Mouse (Mus musculus): ENCODE data around the gene Tyrp1.

DNA sequence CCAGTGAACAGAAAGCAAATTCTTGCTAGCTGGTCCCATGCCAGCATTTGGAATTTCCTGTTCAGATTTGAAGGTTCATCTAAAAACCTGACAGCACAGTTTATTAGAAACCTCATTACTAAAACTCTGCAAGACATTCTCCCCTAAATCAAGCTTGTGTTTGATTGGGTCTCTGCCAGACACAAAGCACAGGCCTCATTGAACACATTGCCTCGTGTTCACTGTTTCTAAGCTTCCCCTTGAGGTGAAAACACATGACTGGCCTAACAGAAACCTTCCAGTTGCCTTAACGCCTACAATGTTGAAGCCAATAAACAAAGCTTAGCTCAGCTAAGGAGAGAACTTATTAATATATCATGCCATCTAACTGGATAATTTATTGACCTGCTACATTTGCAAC is 5.7 kb upstream of the Tyrp1 start:
- TF ChIP-seq CTCF (IDR thresholded peaks at IDR 0.05; ENCODE audit: low read depth): no peak
- TF ChIP-seq EP300 (IDR thresholded peaks at IDR 0.05; ENCODE audit: low read depth): no peak
